Mouse (Mus musculus) kidney, embryonic 14.5 days (tissue): Measurements from ENCODE around the gene Prpf4. TPM values are rescaled to one million over a fixed set of nuclear protein-coding genes. Genes with fewer than 3 reads are reported as not detected.

Experiments used
- ATAC-seq: fragments of 200-750 bp; cut with Nextera tagmentation; 2 replicates; pipeline ENCODE4 v1.8.0; 2017; ENCODE audit warnings: moderate number of reproducible peaks, mild to moderate bottlenecking, moderate TSS enrichment, moderate library complexity; ENCODE audit not compliant: low FRiP score, low TSS enrichment
- H3K27ac ChIP-seq: fragments of 300-500 bp; sonication (generic); 2 replicates; pipeline ENCODE4 v1.5.1; 2014; ENCODE audit warnings: low read depth, mild to moderate bottlenecking, low read length, moderate library complexity, mixed read lengths
- H3K27me3 ChIP-seq: fragments of 300-500 bp; sonication (generic); 2 replicates; pipeline ENCODE4 v1.6.1; 2014; ENCODE audit warnings: mild to moderate bottlenecking, low read length; ENCODE audit not compliant: control insufficient read depth, insufficient read depth
- H3K36me3 ChIP-seq: fragments of 300-500 bp; sonication (generic); 2 replicates; pipeline ENCODE4 v1.6.1; 2014; ENCODE audit warnings: low read length, mixed read lengths; ENCODE audit not compliant: control insufficient read depth, insufficient read depth
- H3K4me1 ChIP-seq: fragments of 300-500 bp; sonication (generic); 2 replicates; pipeline ENCODE4 v1.6.1; 2014; ENCODE audit warnings: low read length, mixed read lengths; ENCODE audit not compliant: control insufficient read depth, insufficient read depth
- H3K4me2 ChIP-seq: fragments of 300-500 bp; sonication (generic); replicated peaks from 2 replicates; pipeline ENCODE4 v1.6.1; 2014; ENCODE audit warnings: low read depth, mild to moderate bottlenecking, low read length
- H3K4me3 ChIP-seq: fragments of 300-500 bp; sonication (generic); 2 replicates; pipeline ENCODE4 v1.5.1; 2014; ENCODE audit warnings: mild to moderate bottlenecking, low read length
- H3K9ac ChIP-seq: fragments of 300-500 bp; sonication (generic); 2 replicates; pipeline ENCODE4 v1.6.1; 2014; ENCODE audit warnings: low read depth, mild to moderate bottlenecking, low read length, moderate library complexity
- H3K9me3 ChIP-seq: fragments of 300-500 bp; sonication (generic); 2 replicates; pipeline ENCODE4 v1.6.1; 2016; ENCODE audit warnings: low read length; ENCODE audit not compliant: control insufficient read depth
- WGBS: fragments of 180-500 bp; shearing (Covaris S2); extraction: QIAGEN DNeasy Blood & Tissue Kit; methylation state at CpG from one replicate; pipeline ENCODE4 v1.1.7; 2014; 5-methylcytosine and 5-hydroxymethylcytosine counted together
- polyA plus RNA-seq: library from polyadenylated mRNA; unstranded; fragments of >200 nt; fragmentation: Nextera tagmentation; extraction: Ambion mirVana; gene quantifications from 2 replicates; pipeline ENCODE4 v1.2.1, GENCODE M21; 2014

Prpf4 gene
- polyA plus RNA-seq, 1 experiment from 2014 or later = 32.8 TPM

DNA sequence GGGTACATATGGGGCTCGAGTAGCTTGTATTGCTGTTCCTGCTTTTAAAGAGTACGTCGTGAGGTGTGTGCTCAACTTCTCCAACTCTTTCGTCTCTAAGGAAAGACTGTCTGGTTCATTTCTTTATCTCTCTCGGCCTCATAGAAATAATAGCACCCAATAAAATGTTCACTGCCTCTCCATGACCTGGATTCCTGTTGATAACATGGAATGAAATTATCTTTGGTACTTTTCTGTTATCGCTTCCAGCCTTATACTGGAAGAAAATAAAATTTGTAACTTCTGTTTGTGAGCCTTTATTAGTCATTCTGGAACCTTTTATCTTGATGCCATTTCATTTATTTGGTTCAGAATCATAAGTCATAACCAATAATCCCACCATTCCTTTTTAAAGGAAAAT, 25.4 kb upstream of the Prpf4 start:
- peaks cover 8% of the 10 kb centered on the region; the same call in 1 of the 2 replicates for H3K36me3 ChIP-seq
- no peak overlapping the region for H3K4me2 ChIP-seq
- no peak overlapping the region for H3K9ac ChIP-seq
- no peak overlapping the region for H3K27ac ChIP-seq
- H3K27me3 ChIP-seq = no peaks in the 10 kb centered on the region
- 94% methylated on average over 6 of the region's 6 CpGs for WGBS
- no peak for ATAC-seq
- H3K9me3 ChIP-seq = no peaks in the 10 kb centered on the region
- H3K4me3 ChIP-seq = no peak overlapping the region
- H3K4me1 ChIP-seq = no peaks in the 10 kb centered on the region

DNA sequence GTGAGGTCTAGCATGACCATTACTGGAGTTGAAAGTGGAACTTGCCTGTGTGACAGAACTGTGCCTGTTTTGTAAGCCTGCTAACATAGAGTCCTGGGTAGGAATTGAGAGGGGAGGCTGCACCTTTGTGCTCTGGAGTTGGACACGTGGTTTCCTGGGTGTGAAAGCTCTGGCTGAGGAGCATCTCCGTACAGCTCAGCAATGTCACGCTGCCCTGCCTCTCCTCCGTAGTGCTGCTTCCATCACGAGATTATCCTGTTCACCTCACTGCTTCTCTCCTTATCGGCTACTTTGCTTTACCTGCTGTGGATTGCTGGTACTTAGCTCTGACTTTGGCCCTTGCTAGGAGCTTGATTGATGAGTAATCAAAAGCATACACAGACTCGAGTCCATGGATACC, 24.8 kb upstream of the Prpf4 start:
- ATAC-seq = no peak
- WGBS = 82% methylated on average over 7 of the region's 7 CpGs
- Histone ChIP-seq H3K36me3 (peaks cover 12% of the 10 kb centered on the region; the same call in 1 of the 2 replicates), H3K9me3 (no peaks in the 10 kb centered on the region), H3K4me3 (no peak overlapping the region), H3K27ac (no peak overlapping the region), H3K4me1 (no peaks in the 10 kb centered on the region), H3K4me2 (no peak overlapping the region), H3K9ac (no peak overlapping the region), H3K27me3 (no peaks in the 10 kb centered on the region)

DNA sequence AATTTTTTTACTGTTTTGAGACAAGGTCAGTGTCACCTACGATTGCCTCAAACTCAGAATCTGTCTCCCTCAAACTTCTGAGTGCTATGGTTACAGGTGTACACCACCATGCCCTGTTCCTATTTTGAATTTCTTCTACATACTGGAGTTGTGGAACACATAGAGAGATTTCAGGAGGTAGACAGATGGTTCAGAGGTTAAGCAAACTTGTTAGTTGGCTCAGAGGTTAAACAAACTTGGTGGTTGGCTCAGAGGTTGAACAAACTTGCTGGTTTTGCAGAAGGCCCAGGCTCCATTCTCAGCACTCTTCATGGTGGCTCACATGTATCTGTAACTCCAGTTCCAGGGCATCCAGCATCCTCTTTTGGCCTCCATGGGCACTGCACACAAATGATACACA, 24.4 kb upstream of the Prpf4 start:
- peaks cover 16% of the 10 kb centered on the region; the same call in 1 of the 2 replicates for H3K36me3 ChIP-seq
- H3K4me1 ChIP-seq = no peaks in the 10 kb centered on the region
- ATAC-seq = no peak
- no peaks in the 10 kb centered on the region for H3K27me3 ChIP-seq
- H3K9ac ChIP-seq = no peak overlapping the region
- no peak overlapping the region for H3K4me2 ChIP-seq
- H3K27ac ChIP-seq = no peak overlapping the region
- WGBS = 81% methylated on average over 1 of the region's 1 CpGs
- no peak overlapping the region for H3K4me3 ChIP-seq
- no peaks in the 10 kb centered on the region for H3K9me3 ChIP-seq

DNA sequence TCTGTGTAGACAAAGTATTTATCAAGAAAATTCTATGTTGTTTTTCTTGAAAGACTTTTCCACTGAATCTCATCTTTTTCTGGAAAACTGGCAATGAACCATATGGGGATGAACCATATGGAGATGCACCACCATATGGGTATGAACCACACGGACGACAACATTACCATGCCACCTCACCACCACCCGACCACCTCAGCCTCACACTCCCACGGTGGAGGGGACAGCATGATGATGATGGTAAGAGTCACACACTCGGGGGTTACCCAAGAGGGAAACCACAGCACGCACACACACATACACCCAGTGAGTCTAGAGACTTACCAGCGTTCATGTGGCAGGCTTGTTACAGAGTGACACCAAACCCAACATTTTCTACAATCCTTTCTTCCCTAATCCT, 23.2 kb upstream of the Prpf4 start:
- WGBS = 89% methylated on average over 7 of the region's 7 CpGs
- Histone ChIP-seq H3K36me3 (peaks cover 26% of the 10 kb centered on the region; the same call in 1 of the 2 replicates), H3K9me3 (no peaks in the 10 kb centered on the region), H3K9ac (no peak overlapping the region), H3K4me3 (no peak overlapping the region), H3K27ac (no peak overlapping the region), H3K27me3 (no peaks in the 10 kb centered on the region), H3K4me1 (no peaks in the 10 kb centered on the region), H3K4me2 (no peak overlapping the region)
- ATAC-seq = no peak

DNA sequence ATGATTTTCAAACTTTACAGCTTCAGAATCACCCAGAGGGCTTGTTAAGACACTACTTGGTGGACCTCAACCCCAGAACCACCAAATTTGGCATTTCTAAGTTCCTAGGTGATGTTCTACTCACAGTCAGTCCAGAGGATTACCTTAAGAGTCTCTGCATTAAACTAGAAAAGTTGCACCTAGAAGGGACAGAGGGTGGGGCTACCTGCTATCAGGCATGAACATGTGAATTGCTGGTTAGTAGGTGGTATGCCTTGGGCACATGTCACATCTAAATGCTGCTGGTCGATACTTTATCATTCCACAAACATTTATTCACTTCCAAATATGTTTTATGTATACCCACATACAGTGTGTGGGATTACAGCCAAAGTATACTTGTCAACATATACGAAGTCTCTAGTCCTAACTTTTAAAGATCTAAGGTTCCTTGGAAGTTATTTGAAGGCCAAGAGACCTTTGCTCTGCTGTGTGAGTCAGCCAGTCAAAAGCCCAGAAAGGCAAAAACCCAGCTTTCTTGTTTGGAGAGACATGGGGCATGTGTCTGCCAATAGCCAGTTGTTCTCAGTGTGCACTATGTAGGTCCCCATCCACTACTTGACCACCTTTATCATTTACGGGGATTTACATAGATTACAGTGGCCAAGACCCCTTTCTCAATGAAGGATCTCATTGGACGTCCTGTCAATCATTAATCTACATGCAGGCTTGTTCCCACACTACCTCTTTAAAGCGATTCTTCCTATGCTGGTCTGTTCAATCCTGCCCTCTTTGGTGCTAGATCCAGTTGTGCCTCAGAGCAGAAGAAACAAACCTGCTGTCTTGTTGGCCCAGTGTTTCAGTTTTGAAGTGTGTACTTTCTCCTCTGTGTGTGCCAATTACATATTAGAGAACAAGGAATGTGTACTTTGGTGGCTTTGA, 18.7 kb upstream of the Prpf4 start:
- Histone ChIP-seq H3K27me3 (no peaks in the 10 kb centered on the region), H3K4me2 (no peak overlapping the region), H3K4me1 (no peaks in the 10 kb centered on the region), H3K9me3 (no peaks in the 10 kb centered on the region), H3K9ac (no peak overlapping the region), H3K4me3 (no peak overlapping the region), H3K36me3 (peaks cover 45% of the 10 kb centered on the region), H3K27ac (no peak overlapping the region)
- WGBS = 78% methylated on average over 5 of the region's 5 CpGs
- ATAC-seq = no peak

DNA sequence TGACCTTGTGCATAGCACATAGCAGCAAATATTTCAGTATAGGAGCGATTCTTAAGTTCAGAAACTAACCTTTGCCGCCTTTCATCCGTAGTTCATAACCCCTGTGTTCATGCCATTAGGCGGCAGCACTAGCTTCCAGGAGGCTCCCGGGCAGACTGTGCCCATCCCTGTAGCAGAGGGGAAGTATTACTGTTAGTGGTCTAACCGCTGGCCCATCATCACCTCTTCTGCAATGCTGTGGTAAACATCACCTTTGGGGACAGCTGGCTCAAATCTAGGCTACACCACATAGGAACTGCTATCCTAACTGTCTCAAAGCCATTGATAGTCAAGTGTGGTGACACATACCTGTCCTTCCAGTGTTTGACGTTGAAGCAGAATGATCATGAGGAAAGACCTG, 16.7 kb upstream of the Prpf4 start:
- H3K4me2 ChIP-seq = no peak overlapping the region
- no peak for ATAC-seq
- 85% methylated on average over 7 of the region's 7 CpGs for whole genome bisulfite sequencing
- no peak overlapping the region for H3K4me3 ChIP-seq
- no peaks in the 10 kb centered on the region for H3K9me3 ChIP-seq
- no peak overlapping the region for H3K9ac ChIP-seq
- no peaks in the 10 kb centered on the region for H3K4me1 ChIP-seq
- H3K36me3 ChIP-seq = peaks cover 59% of the 10 kb centered on the region
- H3K27me3 ChIP-seq = no peaks in the 10 kb centered on the region
- H3K27ac ChIP-seq = no peak overlapping the region

DNA sequence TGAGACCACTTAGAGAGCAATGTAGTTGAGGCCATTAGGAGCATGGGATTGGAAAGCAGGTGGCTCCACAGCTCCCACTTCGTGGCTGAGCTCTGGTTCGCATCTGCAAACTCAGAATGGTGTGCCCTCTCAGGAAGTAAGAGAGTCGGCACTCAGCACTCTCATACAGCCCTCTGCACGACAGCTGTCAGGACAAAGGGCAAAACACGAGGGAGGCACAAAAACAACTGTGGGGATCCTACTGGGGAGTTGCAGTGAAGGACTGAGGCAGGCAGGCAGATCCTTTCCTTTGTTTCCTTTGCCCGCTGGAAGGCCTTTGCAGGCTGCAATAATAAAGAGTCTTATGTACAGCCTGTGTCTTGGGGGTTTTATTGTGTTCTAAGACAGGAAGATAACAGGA, 15.1 kb upstream of the Prpf4 start:
- Histone ChIP-seq H3K36me3 (peaks cover 70% of the 10 kb centered on the region), H3K27me3 (no peaks in the 10 kb centered on the region), H3K4me1 (no peaks in the 10 kb centered on the region), H3K4me3 (no peak overlapping the region), H3K4me2 (no peak overlapping the region), H3K9ac (no peak overlapping the region), H3K9me3 (no peaks in the 10 kb centered on the region), H3K27ac (no peak overlapping the region)
- ATAC-seq = no peak
- WGBS = 74% methylated on average over 6 of the region's 6 CpGs

DNA sequence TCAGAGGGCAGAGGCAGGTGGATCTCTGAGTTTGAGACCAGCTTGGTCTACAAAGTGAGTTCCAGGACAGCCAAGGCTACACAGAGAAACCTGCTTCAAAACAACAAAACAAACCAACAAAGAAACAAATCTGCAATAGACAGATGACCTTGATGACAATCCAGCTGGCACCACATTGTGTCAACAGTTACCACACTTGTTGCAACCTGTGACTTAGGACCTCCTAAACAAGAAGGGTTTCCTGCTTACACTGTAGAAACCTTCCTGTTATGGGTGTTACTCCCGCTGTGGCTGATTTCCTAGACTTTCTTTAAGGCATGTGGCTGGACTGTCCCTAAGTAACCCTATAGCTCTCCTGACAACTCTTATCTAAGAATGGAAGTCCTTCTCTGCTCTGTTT, 12.8 kb upstream of the Prpf4 start:
- Histone ChIP-seq H3K27ac (no peak overlapping the region), H3K36me3 (peaks cover 74% of the 10 kb centered on the region), H3K4me1 (no peaks in the 10 kb centered on the region), H3K9ac (no peak overlapping the region), H3K27me3 (no peaks in the 10 kb centered on the region), H3K4me3 (no peak overlapping the region), H3K4me2 (no peak overlapping the region), H3K9me3 (no peaks in the 10 kb centered on the region)
- WGBS = 97% methylated on average over 1 of the region's 1 CpGs
- ATAC-seq = no peak

DNA sequence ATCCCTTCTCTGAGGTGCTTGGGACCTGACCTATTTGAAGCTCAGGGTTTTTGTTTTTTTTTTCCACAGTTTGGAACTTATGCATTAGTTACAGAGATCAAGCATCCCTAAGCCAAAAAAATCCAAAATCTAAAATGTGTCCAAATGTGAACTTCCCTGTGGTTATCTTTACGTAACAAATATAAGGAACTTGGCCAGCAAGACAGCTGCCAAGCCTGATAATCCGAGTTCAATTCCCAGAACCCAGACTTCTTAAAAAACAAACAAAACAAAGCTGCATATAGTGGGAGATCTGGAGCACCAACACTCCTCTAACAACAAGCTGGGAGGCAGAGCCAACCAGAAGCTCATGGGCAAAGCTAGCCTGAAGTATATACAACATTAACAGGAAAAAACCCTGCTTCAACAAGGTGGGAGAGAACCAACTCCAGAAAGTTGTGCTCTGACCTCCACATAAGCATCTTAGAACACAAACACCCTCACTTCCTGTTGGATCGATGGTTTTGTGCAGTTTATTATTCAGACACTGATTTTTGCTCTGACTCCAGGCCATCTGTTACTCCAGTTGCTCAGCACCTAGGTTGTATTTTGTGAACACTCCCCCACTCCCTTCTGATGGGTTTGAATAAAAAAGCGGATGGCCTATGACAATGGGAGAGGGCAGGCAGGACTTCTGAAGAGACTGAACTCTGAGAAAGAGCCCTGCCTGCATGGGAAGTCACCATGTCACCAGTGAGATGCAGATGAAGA, 10.8 kb upstream of the Prpf4 start:
- Histone ChIP-seq H3K9ac (no peak overlapping the region), H3K36me3 (peaks cover 80% of the 10 kb centered on the region), H3K4me1 (no peaks in the 10 kb centered on the region), H3K27me3 (no peaks in the 10 kb centered on the region), H3K27ac (no peak overlapping the region), H3K4me2 (no peak overlapping the region), H3K4me3 (no peak overlapping the region), H3K9me3 (no peaks in the 10 kb centered on the region)
- 84% methylated on average over 4 of the region's 4 CpGs for WGBS
- no peak for ATAC-seq
